Mouse (Mus musculus): ENCODE data around the gene Hoxc8.

Hoxc8 gene

DNA sequence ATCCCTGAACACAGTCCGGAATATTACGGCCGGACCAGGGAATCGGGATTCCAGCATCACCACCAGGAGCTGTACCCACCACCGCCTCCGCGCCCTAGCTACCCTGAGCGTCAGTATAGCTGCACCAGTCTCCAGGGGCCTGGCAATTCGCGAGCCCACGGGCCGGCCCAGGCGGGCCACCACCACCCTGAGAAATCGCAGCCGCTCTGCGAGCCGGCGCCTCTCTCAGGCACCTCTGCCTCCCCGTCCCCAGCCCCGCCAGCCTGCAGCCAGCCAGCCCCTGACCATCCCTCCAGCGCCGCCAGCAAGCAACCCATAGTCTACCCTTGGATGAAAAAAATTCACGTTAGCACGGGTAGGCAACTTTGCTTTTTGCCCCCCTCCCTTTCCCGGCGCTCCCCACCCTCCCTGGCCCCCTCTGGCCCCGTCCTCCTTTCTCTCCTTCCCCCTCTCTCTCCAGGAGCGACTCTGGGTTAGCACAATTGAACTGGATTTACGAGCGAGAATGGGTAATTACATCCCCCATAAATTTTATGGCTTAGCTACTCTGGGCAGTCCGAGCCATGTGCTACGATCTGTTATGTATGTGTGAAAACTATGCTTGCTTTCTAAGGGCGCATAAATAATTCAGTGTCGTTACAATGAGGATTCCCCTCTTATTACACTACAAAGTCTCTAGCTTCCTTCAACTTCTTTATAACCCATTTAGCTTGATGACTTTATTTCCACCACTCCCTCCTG is 44.6 kb downstream of the Hoxc8 start:
- peak in 1 of 2 experiments; percentile 55 for DNase-seq

- no peak for DNase-seq
These were observed 45.1 kb downstream of the Hoxc8 start for GRCm38 (mm10) chr15:103035548-103035881.

- no peak for DNase-seq
These were observed 47.2 kb downstream of the Hoxc8 start for GRCm38 (mm10) chr15:103037579-103037978.

DNA sequence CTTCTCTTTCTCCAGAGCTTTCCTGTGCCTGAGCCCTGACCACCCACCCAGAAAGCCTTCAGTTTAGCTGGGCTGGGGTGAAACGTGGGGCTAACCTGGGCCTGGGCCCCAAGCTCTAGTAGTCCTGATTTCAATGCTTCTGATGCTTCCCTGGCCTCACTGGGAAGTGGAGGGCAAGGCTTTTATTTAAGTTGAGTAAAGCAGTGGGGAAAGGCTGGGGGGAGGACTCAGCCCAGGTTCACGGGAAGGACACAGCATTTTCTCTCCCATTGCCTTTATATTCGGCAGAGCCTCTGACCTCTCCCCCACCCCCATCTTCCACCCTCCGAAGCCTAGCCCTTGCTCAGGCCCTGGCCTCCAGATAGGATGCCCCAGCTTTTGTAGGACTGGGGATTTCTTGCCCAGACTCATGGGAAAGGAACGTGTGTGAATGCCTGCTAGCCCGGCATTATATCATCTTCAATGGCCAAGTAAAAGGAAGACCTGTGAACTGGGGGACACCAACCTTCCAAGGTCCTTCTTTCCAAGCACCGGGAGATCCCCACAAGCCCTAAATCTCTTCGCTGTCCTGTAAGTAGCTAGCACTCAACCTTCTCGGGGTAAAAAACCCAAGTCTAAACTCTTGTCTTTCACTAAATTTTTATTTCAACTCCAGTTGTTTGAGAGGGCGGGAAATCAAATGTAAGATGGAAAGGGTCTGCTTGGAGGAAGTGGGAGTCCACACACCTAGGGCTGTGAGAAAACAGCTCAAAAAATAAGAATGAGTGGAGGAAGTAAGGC is 48.5 kb downstream of the Hoxc8 start:
- DNase-seq, result no peak

GRCm38 (mm10) chr15:103039609-103040008 is 49.2 kb downstream of the Hoxc8 start:
- DNase-seq, result no peak

DNA sequence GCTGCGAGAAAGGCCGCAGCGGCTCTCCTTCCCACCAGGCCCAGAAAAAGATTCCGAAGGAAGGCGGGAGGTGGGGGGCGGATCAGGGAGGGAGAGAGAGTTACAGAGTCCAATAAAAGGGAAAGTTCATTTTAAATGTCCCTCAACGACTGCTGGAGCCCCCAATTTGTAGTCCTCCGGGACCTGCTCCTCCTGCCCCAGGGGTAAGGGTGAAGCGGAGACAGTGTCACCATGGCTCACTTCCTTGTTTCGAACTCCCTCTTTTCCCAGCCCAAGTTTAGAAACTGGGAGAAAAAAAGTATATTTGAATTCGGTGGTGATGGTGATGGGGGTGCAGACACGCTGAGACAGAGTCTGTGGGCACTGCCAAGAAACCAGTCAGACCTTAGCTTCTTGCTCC is 50.2 kb downstream of the Hoxc8 start:
- DNase-seq, result peak in 1 of 2 experiments; percentile 45

- DNase-seq, result no peak
These were observed 51.2 kb downstream of the Hoxc8 start for GRCm38 (mm10) chr15:103041613-103042012.

- peak in 1 of 2 experiments; percentile 71 for DNase-seq
These were observed 51.8 kb downstream of the Hoxc8 start for GRCm38 (mm10) chr15:103042209-103042608.

Measured in kidney, postnatal 25 days (tissue).